ENCODE assay signal across 22 mouse cellular contexts in genomic region chr2:35247763-35248162, GRCm38 (mm10). TPM values are rescaled to one million over a fixed set of nuclear protein-coding genes. Genes with fewer than 3 reads are reported as not detected.
DNase-seq lines count a peak whose midpoint lies in the region; ATAC-seq and TF ChIP-seq lines count a peak whose summit lies in the region.
"Had no signal": no experiment of that assay in that cellular context is flagged by ENCODE, and none has a peak within 500 bp of the region (broad histone marks: within the 10 kb centered on the region; RNA-seq: fewer than 3 reads in every experiment).

No protein-coding gene starts in this region.

- H3K4me1 ChIP-seq in intestine, postnatal 0 days (replicated peaks; ENCODE audit: control insufficient read depth, insufficient read depth, low read length): no peaks in the 10 kb centered on the region
- no peaks in the 10 kb centered on the region for H3K4me1 ChIP-seq in intestine, embryonic 15.5 days (replicated peaks)
- H3K4me1 ChIP-seq in stomach, embryonic 15.5 days: no peaks in the 10 kb centered on the region
- H3K4me1 ChIP-seq in liver, embryonic 12.5 days: peaks cover 6% of the 10 kb centered on the region; the same call in 1 of the 2 replicates
- H3K4me1 ChIP-seq in forebrain, embryonic 11.5 days (replicated peaks; ENCODE audit: control insufficient read depth, insufficient read depth, low read length): peaks cover 3% of the 10 kb centered on the region; the same call in 1 of the 2 replicates

- H3K9me3 ChIP-seq in intestine, postnatal 0 days (ENCODE audit: control insufficient read depth): no peaks in the 10 kb centered on the region
- no peaks in the 10 kb centered on the region for H3K9me3 ChIP-seq in intestine, embryonic 15.5 days
- H3K9me3 ChIP-seq in stomach, embryonic 15.5 days: no peaks in the 10 kb centered on the region
- H3K9me3 ChIP-seq in liver, embryonic 12.5 days (replicated peaks): no peaks in the 10 kb centered on the region
- no peaks in the 10 kb centered on the region for H3K9me3 ChIP-seq in forebrain, embryonic 11.5 days (ENCODE audit: control insufficient read depth, low read length)
- H3K9me3 ChIP-seq: embryonic facial prominence, embryonic 15.5 days; forebrain, embryonic 12.5 days; heart, embryonic 10.5 days; hindbrain, embryonic 12.5 days had no signal

- no peak overlapping the region for H3K9ac ChIP-seq in intestine, postnatal 0 days (ENCODE audit: low read depth, low read length)
- H3K9ac ChIP-seq in intestine, embryonic 15.5 days: no peak overlapping the region
- no peak overlapping the region for H3K9ac ChIP-seq in stomach, embryonic 15.5 days
- no peak overlapping the region for H3K9ac ChIP-seq in liver, embryonic 12.5 days
- no peak overlapping the region for H3K9ac ChIP-seq in forebrain, embryonic 11.5 days (ENCODE audit: low read length)
- H3K9ac ChIP-seq: embryonic facial prominence, embryonic 15.5 days; forebrain, embryonic 12.5 days; hindbrain, embryonic 12.5 days had no signal

- H3K4me2 ChIP-seq in intestine, postnatal 0 days (replicated peaks; ENCODE audit: low read depth): no peak overlapping the region
- H3K4me2 ChIP-seq in intestine, embryonic 15.5 days (replicated peaks): no peak overlapping the region
- no peak overlapping the region for H3K4me2 ChIP-seq in stomach, embryonic 15.5 days
- H3K4me2 ChIP-seq in liver, embryonic 12.5 days: no peak overlapping the region
- no peak overlapping the region for H3K4me2 ChIP-seq in forebrain, embryonic 11.5 days (ENCODE audit: low read depth, low read length, severe bottlenecking)
- H3K4me2 ChIP-seq: embryonic facial prominence, embryonic 15.5 days; forebrain, embryonic 12.5 days; hindbrain, embryonic 12.5 days had no signal

- ATAC-seq in intestine, postnatal 0 days: 0 out of 2 replicates have a peak, but pooled peaks have one; percentile 28
- ATAC-seq in intestine, embryonic 15.5 days: no peak
- 0 out of 2 replicates have a peak, but pooled peaks have one; percentile 39 for ATAC-seq in stomach, embryonic 15.5 days (ENCODE audit: insufficient read depth, low FRiP score, low read depth)
- ATAC-seq in liver, embryonic 12.5 days: no peak
- no peak for ATAC-seq in forebrain, embryonic 11.5 days (replicated peaks; ENCODE audit: low FRiP score)
- ATAC-seq: forebrain, embryonic 16.5 days had no signal

- no peak overlapping the region for H3K27ac ChIP-seq in intestine, postnatal 0 days (ENCODE audit: low read depth, low read length)
- H3K27ac ChIP-seq in intestine, embryonic 15.5 days: no peak overlapping the region
- no peak overlapping the region for H3K27ac ChIP-seq in stomach, embryonic 15.5 days
- H3K27ac ChIP-seq in liver, embryonic 12.5 days: no peak overlapping the region
- H3K27ac ChIP-seq in forebrain, embryonic 11.5 days (ENCODE audit: low read depth, low read length): no peak overlapping the region
- H3K27ac ChIP-seq: embryonic facial prominence, embryonic 15.5 days; forebrain, embryonic 12.5 days; heart, embryonic 10.5 days; hindbrain, embryonic 12.5 days had no signal

- no peaks in the 10 kb centered on the region for H3K36me3 ChIP-seq in intestine, postnatal 0 days (ENCODE audit: control insufficient read depth, insufficient read depth)
- H3K36me3 ChIP-seq in intestine, embryonic 15.5 days: no peaks in the 10 kb centered on the region
- H3K36me3 ChIP-seq in stomach, embryonic 15.5 days: no peaks in the 10 kb centered on the region
- H3K36me3 ChIP-seq in liver, embryonic 12.5 days: no peaks in the 10 kb centered on the region
- H3K36me3 ChIP-seq in forebrain, embryonic 11.5 days (ENCODE audit: control insufficient read depth, insufficient read depth, low read length): no peaks in the 10 kb centered on the region
- H3K36me3 ChIP-seq: embryonic facial prominence, embryonic 15.5 days; forebrain, embryonic 12.5 days; heart, embryonic 10.5 days; hindbrain, embryonic 12.5 days had no signal

- H3K27me3 ChIP-seq in intestine, postnatal 0 days (replicated peaks; ENCODE audit: control insufficient read depth, insufficient read depth, low read length): no peaks in the 10 kb centered on the region
- no peaks in the 10 kb centered on the region for H3K27me3 ChIP-seq in intestine, embryonic 15.5 days (replicated peaks)
- no peaks in the 10 kb centered on the region for H3K27me3 ChIP-seq in stomach, embryonic 15.5 days (replicated peaks)
- H3K27me3 ChIP-seq in liver, embryonic 12.5 days (replicated peaks): peaks cover 12% of the 10 kb centered on the region; the same call in 1 of the 2 replicates
- no peaks in the 10 kb centered on the region for H3K27me3 ChIP-seq in forebrain, embryonic 11.5 days (ENCODE audit: control insufficient read depth, insufficient read depth, low read length)
- H3K27me3 ChIP-seq: embryonic facial prominence, embryonic 15.5 days; forebrain, embryonic 12.5 days had no signal

- no peak for TF ChIP-seq CTCF in intestine, postnatal 0 days (IDR thresholded peaks at IDR 0.05; ENCODE audit: low read depth)

- 47% methylated on average over 5 of the region's 5 CpGs for WGBS in intestine, postnatal 0 days
- WGBS in intestine, embryonic 15.5 days: 62% methylated on average over 5 of the region's 5 CpGs
- 52% methylated on average over 5 of the region's 5 CpGs for WGBS in stomach, embryonic 15.5 days
- WGBS in liver, embryonic 12.5 days (ENCODE audit: insufficient replicate concordance): 19% methylated on average over 5 of the region's 5 CpGs
- WGBS in forebrain, embryonic 11.5 days: 75% methylated on average over 5 of the region's 5 CpGs

- H3K4me3 ChIP-seq in intestine, postnatal 0 days (ENCODE audit: low read depth, low read length): no peak overlapping the region
- no peak overlapping the region for H3K4me3 ChIP-seq in intestine, embryonic 15.5 days (replicated peaks)
- no peak overlapping the region for H3K4me3 ChIP-seq in stomach, embryonic 15.5 days (replicated peaks)
- no peak overlapping the region for H3K4me3 ChIP-seq in liver, embryonic 12.5 days
- no peak overlapping the region for H3K4me3 ChIP-seq in forebrain, embryonic 11.5 days (ENCODE audit: low read depth, low read length)
- H3K4me3 ChIP-seq: embryonic facial prominence, embryonic 15.5 days; erythroblast, embryonic 14.5 days; forebrain, embryonic 12.5 days; heart, embryonic 10.5 days; hindbrain, embryonic 12.5 days had no signal

- DNase-seq in urinary bladder, postnatal 36 days (ENCODE audit: low spot score in 2 of 2): peak; percentile 27 to 38
- no peak for DNase-seq in urinary bladder, postnatal 10 days (ENCODE audit: low spot score)
- DNase-seq in forebrain, embryonic 11.5 days (ENCODE audit: low spot score): no peak
- DNase-seq: adrenal gland, adult 2 months; adrenal gland, postnatal 25 days; cerebellum, adult 18-20 months; cerebellum, adult 9-11 months; cerebellum, postnatal 36 days; gastrocnemius, postnatal 10 days; heart, adult 18-20 months; heart, postnatal 10 days; heart, postnatal 4 days had no signal

RNA-seq across cellular contexts. Expression of gene Gsn, which starts 8.4 kb away (rescaled TPM):
- 129 and 138 TPM in 2 replicates for polyA plus RNA-seq in intestine, postnatal 0 days (2015; fragmentation: Nextera tagmentation; extraction: Ambion mirVana)
- polyA plus RNA-seq in intestine, embryonic 15.5 days (2015; fragmentation: Nextera tagmentation; extraction: Ambion mirVana): 167 and 170 TPM in 2 replicates
- polyA plus RNA-seq in stomach, embryonic 15.5 days (2015; fragmentation: Nextera tagmentation; extraction: Ambion mirVana): 233 and 253 TPM in 2 replicates
- 76.8 and 80.4 TPM in 2 replicates for polyA plus RNA-seq in liver, embryonic 12.5 days (2016; fragmentation: Nextera tagmentation; extraction: Ambion mirVana)
- 28.0 and 33.4 TPM in 2 replicates for polyA plus RNA-seq in forebrain, embryonic 11.5 days (2014; fragmentation: Nextera tagmentation; extraction: Ambion mirVana)

RNA-seq across cellular contexts. Expression of gene Rab14, which starts 46.8 kb away (rescaled TPM):
- 364 and 399 TPM in 2 replicates for polyA plus RNA-seq in intestine, postnatal 0 days (2015; fragmentation: Nextera tagmentation; extraction: Ambion mirVana)
- polyA plus RNA-seq in intestine, embryonic 15.5 days (2015; fragmentation: Nextera tagmentation; extraction: Ambion mirVana): 292 and 338 TPM in 2 replicates
- 283 and 304 TPM in 2 replicates for polyA plus RNA-seq in stomach, embryonic 15.5 days (2015; fragmentation: Nextera tagmentation; extraction: Ambion mirVana)
- polyA plus RNA-seq in liver, embryonic 12.5 days (2016; fragmentation: Nextera tagmentation; extraction: Ambion mirVana): 141 and 143 TPM in 2 replicates
- polyA plus RNA-seq in forebrain, embryonic 11.5 days (2014; fragmentation: Nextera tagmentation; extraction: Ambion mirVana): 249 and 271 TPM in 2 replicates

Comparison
In these comparisons a context has a peak if more than half of its experiments do, and no peak if none do; other contexts are left out.
1. ATAC-seq: peak in intestine, postnatal 0 days (single experiment) and stomach, embryonic 15.5 days (single experiment); none in intestine, embryonic 15.5 days (single experiment), liver, embryonic 12.5 days (single experiment) and forebrain, embryonic 11.5 days (single experiment).
2. DNase-seq: peak in urinary bladder, postnatal 36 days (2 of 2); none in urinary bladder, postnatal 10 days (single experiment) and forebrain, embryonic 11.5 days (single experiment).